Mouse (Mus musculus): ENCODE measurements around the gene 1110032A03Rik. TPM values are rescaled to one million over a fixed set of nuclear protein-coding genes. Genes with fewer than 3 reads are reported as not detected.
A peak's percentile ranks its signal among the peaks of the same experiment; 100 is the strongest.

Gene 1110032A03Rik
- polyA plus RNA-seq, 1 experiment = 80.4 TPM

GRCm38 (mm10) chr9:50775662-50776126 is 374 bp upstream of the 1110032A03Rik start:
- no peak for DNase-seq (ENCODE audit: extremely low spot score in 1 of 2, low spot score in 1 of 2)

- DNase-seq (ENCODE audit: extremely low spot score in 1 of 2, low spot score in 1 of 2) = no peak
Observed at GRCm38 (mm10) chr9:50774026-50774462, 1.3 kb downstream of the 1110032A03Rik start.

- no peak for DNase-seq (ENCODE audit: extremely low spot score in 1 of 2, low spot score in 1 of 2)
Observed at GRCm38 (mm10) chr9:50770011-50770410, 5.3 kb downstream of the 1110032A03Rik start.

GRCm38 (mm10) chr9:50768107-50769002 is 7.0 kb downstream of the 1110032A03Rik start, which contains the start of gene Fdxacb1:
Fdxacb1 (plus strand) TSS chr9:50768236.
- peak; percentile 99 for DNase-seq (ENCODE audit: extremely low spot score in 1 of 2, low spot score in 1 of 2)

- DNase-seq (ENCODE audit: extremely low spot score in 1 of 2, low spot score in 1 of 2) = peak in 1 of 2 experiments; percentile 30
Observed at GRCm38 (mm10) chr9:50767531-50768106, 7.7 kb downstream of the 1110032A03Rik start.

GRCm38 (mm10) chr9:50763331-50763730 is 12.0 kb downstream of the 1110032A03Rik start:
- DNase-seq (ENCODE audit: extremely low spot score in 1 of 2, low spot score in 1 of 2) = no peak

GRCm38 (mm10) chr9:50761520-50762243 is 13.6 kb downstream of the 1110032A03Rik start:
- DNase-seq (ENCODE audit: extremely low spot score in 1 of 2, low spot score in 1 of 2) = no peak

- no peak for DNase-seq (ENCODE audit: extremely low spot score in 1 of 2, low spot score in 1 of 2)
Observed at GRCm38 (mm10) chr9:50756711-50757110, 18.6 kb downstream of the 1110032A03Rik start.

- peak in 1 of 2 experiments; percentile 33 for DNase-seq (ENCODE audit: extremely low spot score in 1 of 2, low spot score in 1 of 2)
Observed at GRCm38 (mm10) chr9:50753947-50754346, 21.4 kb downstream of the 1110032A03Rik start.

- peak; percentile 54 to 80 for DNase-seq (ENCODE audit: extremely low spot score in 1 of 2, low spot score in 1 of 2)
Observed at GRCm38 (mm10) chr9:50752784-50753615, 22.3 kb downstream of the 1110032A03Rik start.

GRCm38 (mm10) chr9:50752054-50752602 is 23.2 kb downstream of the 1110032A03Rik start, which contains the start of gene Hspb2:
Hspb2 (minus strand) TSS chr9:50752354.
- DNase-seq (ENCODE audit: extremely low spot score in 1 of 2, low spot score in 1 of 2) = no peak

GRCm38 (mm10) chr9:50751323-50751722 is 24.0 kb downstream of the 1110032A03Rik start, which contains the start of gene Cryab:
Cryab (plus strand) TSS chr9:50751325.
- DNase-seq (ENCODE audit: extremely low spot score in 1 of 2, low spot score in 1 of 2) = no peak

GRCm38 (mm10) chr9:50750706-50751105 is 24.6 kb downstream of the 1110032A03Rik start:
- no peak for DNase-seq (ENCODE audit: extremely low spot score in 1 of 2, low spot score in 1 of 2)

GRCm38 (mm10) chr9:50746214-50746677 is 29.1 kb downstream of the 1110032A03Rik start, which contains the start of gene 2310030G06Rik:
2310030G06Rik (minus strand) TSS chr9:50746536.
- no peak for DNase-seq (ENCODE audit: extremely low spot score in 1 of 2, low spot score in 1 of 2)

GRCm38 (mm10) chr9:50745806-50746205 is 29.5 kb downstream of the 1110032A03Rik start:
- DNase-seq (ENCODE audit: extremely low spot score in 1 of 2, low spot score in 1 of 2) = no peak

GRCm38 (mm10) chr9:50742744-50743143 is 32.6 kb downstream of the 1110032A03Rik start:
- no peak for DNase-seq (ENCODE audit: extremely low spot score in 1 of 2, low spot score in 1 of 2)

- no peak for DNase-seq (ENCODE audit: extremely low spot score in 1 of 2, low spot score in 1 of 2)
Observed at GRCm38 (mm10) chr9:50742261-50742660, 33.1 kb downstream of the 1110032A03Rik start.

- peak in 1 of 2 experiments; percentile 58 for DNase-seq (ENCODE audit: extremely low spot score in 1 of 2, low spot score in 1 of 2)
Observed at GRCm38 (mm10) chr9:50740867-50741784, 34.2 kb downstream of the 1110032A03Rik start.
